Mouse (Mus musculus) leukemia stem cell, adult 10-12 weeks (primary cell): ENCODE measurements around the gene Slc5a12. TPM values are rescaled to one million over a fixed set of nuclear protein-coding genes. Genes with fewer than 3 reads are reported as not detected.

Source experiments
- polyA plus RNA-seq: library from polyadenylated mRNA; stranded (reverse); fragments of >175 nt; gene quantifications from 2 replicates; pipeline ENCODE4 v1.2.3, GENCODE M21; 2012; ENCODE audit warnings: low replicate concordance

Gene Slc5a12
- polyA plus RNA-seq: not detected in 2 replicates

DNA sequence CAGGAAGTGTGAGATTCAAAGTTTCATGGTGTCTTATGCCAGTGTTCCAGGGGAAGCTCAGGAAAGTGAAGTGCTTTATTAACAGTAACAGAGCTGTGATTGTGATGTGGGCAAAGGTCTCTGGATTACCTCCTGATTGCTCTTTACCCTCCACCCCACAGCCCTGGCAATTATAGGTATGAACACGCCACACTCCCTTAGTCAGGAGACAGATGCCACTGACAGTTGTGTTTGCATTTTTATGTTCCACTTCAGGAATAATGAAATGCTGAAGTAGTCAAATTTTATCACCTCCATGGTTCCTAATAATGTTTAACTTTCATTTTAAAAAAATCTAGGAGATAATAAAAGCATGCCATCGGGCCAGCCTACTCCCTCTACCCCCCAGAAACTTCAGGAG, at the start of gene Slc5a12:
TSS of gene Slc5a12 (plus strand) at position 367 of the 400 bp plus-strand sequence.

Other genes with a start within 250 kb of the Slc5a12 start
- not detected in 2 replicates for gene Fibin, start 234.1 kb upstream of the Slc5a12 start, polyA plus RNA-seq
- gene Muc15, start 124.0 kb downstream of the Slc5a12 start, polyA plus RNA-seq: not detected in 2 replicates